ENCODE assay signal across 10 mouse cellular contexts in genomic region chr11:112824146-112824545, GRCm38 (mm10). TPM values are rescaled to one million over a fixed set of nuclear protein-coding genes. Genes with fewer than 3 reads are reported as not detected.
"Had no signal": no experiment of that assay in that cellular context is flagged by ENCODE, and none has a peak within 500 bp of the region (broad histone marks: within the 10 kb centered on the region; RNA-seq: fewer than 3 reads in every experiment).

No protein-coding gene starts in this region.

- DNase-seq: kidney, postnatal 10 days; kidney, postnatal 4 days; liver; liver, embryonic 13.5 days; liver, postnatal 0 days; lung, postnatal 14 days; retina, postnatal 1 day; right cerebral cortex, postnatal 4 days; spleen, adult 18-20 months had no signal

RNA-seq across cellular contexts. Expression of gene Sox9, which starts 42.1 kb away (rescaled TPM):
- polyA plus RNA-seq: macrophage had no signal
